Mouse (Mus musculus) left cerebral cortex, postnatal 14 days (tissue): ENCODE measurements around the gene Gabpb2. TPM values are rescaled to one million over a fixed set of nuclear protein-coding genes. Genes with fewer than 3 reads are reported as not detected.
"Not testable (repeated sequence)": the region's sequence is repeated elsewhere in the genome, so short reads cannot be mapped to it uniquely, and the experiment has no call there.

Experiments used
- DNase-seq, 2 experiments: peaks; one replicate each; pipeline ENCODE4 v3.0.0; 2021 to 2022; ENCODE audit warnings: low spot score in 2 of 2, mixed read lengths in 1 of 2
- intact Hi-C: fragments of 180-260 bp; cut with DNase I; formaldehyde crosslinking; loops from one replicate; pipeline ENCODE4 v1.15.1; 2025
- microRNA-seq, 2 experiments: library from miRNA; unstranded; fragments of <30 nt; microRNA quantifications; one replicate each; pipeline ENCODE4 v1.2.0; 2022
- total RNA-seq, 2 experiments: library from RNA; stranded (reverse); gene quantifications; 2 replicates each; pipeline ENCODE4 v1.2.3; 2021

Gabpb2 gene
- total RNA-seq, 2 experiments from 2014 or later = 7.5 to 7.8 TPM

- DNase-seq = no peak
- intact Hi-C loops = no loop called here
Observed at GRCm38 (mm10) chr3:95135433-95136052, 82.2 kb downstream of the Gabpb2 start.

DNA sequence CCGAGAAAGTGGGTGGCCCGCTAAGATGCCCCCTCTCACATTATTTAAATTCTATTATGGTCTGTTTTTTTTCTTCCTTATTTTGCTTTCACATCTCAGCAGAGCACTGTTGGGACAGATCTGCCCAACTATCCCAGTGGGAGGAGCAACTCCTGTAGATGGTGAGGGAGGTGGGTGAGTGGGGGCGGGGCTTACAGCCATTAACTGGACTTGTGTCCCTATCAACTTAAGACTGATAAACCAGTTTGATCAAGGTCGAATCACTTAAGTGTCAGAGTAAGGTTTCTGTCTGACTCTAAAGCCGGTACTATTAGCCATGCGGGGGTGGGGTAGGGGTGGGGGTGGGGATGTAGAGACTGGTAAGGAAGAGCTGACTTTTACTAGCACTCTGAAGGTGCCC, 82.7 kb downstream of the Gabpb2 start:
- intact Hi-C loops = no loop called here
- peak; percentile 48 to 54 for DNase-seq

GRCm38 (mm10) chr3:95134133-95134532, 83.6 kb downstream of the Gabpb2 start:
- intact Hi-C loops, DNase-seq: not testable (repeated sequence)

DNA sequence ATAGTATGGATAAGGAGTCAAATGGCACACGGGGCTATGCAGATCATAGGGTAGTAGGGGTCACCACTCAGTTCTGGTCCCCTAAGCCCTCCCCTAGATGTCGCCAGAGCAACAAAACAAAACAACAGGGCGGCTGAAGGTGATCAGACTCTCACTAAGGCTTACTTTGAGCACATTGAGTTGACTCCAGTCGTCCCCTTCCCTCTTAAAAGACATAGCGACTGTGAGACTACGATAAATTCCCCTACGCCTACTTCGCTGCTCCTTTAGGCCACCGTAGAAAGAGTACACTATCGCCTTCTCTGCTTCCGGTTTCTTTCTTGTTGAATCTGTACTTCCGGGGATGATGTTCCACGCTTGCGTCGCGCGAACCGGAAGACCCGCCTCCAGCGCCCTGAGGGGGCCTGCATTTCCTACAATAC, 84.0 kb downstream of the Gabpb2 start, which contains the start of the genes Scnm1 and Lysmd1:
Gene Scnm1 (minus strand): TSS at position 332 of the 422 bp plus-strand sequence.
Gene Lysmd1 (plus strand): TSS at position 409 of the 422 bp plus-strand sequence.
- intact Hi-C loops = no loop called here
- peak; percentile 91 to 94 for DNase-seq

DNA sequence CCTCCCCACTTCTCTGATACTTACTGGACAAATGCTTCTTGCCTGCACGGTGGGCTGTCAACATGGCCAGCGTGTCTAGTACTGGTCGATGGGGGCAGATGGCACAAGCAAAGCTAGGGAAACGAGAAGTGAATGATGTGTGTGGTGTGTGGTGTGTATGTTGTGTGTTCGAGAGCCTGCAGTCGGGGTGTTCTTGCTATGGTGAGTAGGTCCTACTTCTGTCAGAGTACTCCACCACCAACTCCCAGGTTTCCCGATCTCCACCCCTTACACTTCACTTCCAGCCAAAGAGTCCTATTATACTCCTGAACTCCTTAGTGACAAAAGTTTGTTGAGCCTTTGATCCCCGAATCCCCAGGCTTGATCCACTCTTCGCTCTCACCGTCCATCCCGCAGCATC, 84.5 kb downstream of the Gabpb2 start:
- DNase-seq = no peak
- intact Hi-C loops = no loop called here

GRCm38 (mm10) chr3:95132389-95132788, 85.3 kb downstream of the Gabpb2 start:
- DNase-seq, intact Hi-C loops: not testable (repeated sequence)

Small RNA genes lying within 50 kb of the gene (microRNA-seq; reads per million reads assigned to microRNA genes)
- 0 reads per million in 2 experiments for gene Mir8099-1

Other genes starting within 250 kb of the Gabpb2 start
- gene Pi4kb, start 243.2 kb downstream of the Gabpb2 start, total RNA-seq = 10 to 100 TPM; 49.8 to 52.0 TPM
- gene Zfp687, start 202.5 kb downstream of the Gabpb2 start, total RNA-seq = 10 to 100 TPM; 21.8 to 22.2 TPM
- 100 to 1,000 TPM; 149 to 157 TPM for gene Psmd4, start 175.3 kb downstream of the Gabpb2 start, total RNA-seq
- gene Pip5k1a, start 111.0 kb downstream of the Gabpb2 start, total RNA-seq = 10 to 100 TPM; 37.6 to 45.1 TPM
- gene Vps72, start 106.9 kb downstream of the Gabpb2 start, total RNA-seq = 10 to 100 TPM; 36.1 to 37.3 TPM
- under 1 TPM; 0.29 to 0.32 TPM for gene Tmod4, start 93.4 kb downstream of the Gabpb2 start, total RNA-seq
- 10 to 100 TPM; 38.8 to 42.8 TPM for gene Scnm1, start 83.9 kb downstream of the Gabpb2 start, total RNA-seq
- gene Lysmd1, start 83.8 kb downstream of the Gabpb2 start, total RNA-seq = 10 to 100 TPM; 19.2 to 20.7 TPM
- gene Tnfaip8l2, start 75.6 kb downstream of the Gabpb2 start, total RNA-seq = 1 to 10 TPM; 1.8 to 3.1 TPM
- gene Sema6c, start 57.5 kb downstream of the Gabpb2 start, total RNA-seq = 10 to 100 TPM; 40.3 to 40.5 TPM
- 10 to 100 TPM; 67.3 to 71.2 TPM for gene Cdc42se1, start 10.8 kb upstream of the Gabpb2 start, total RNA-seq
- gene Mllt11, start 14.3 kb upstream of the Gabpb2 start, total RNA-seq = 100 to 1,000 TPM; 468 to 474 TPM
- gene Gm128, start 23.7 kb upstream of the Gabpb2 start, total RNA-seq = not detected
- gene Bnipl, start 33.3 kb upstream of the Gabpb2 start, total RNA-seq = under 1 TPM in 1 of 2 experiments, not detected in 1; 0.33 TPM
- 10 to 100 TPM; 23.5 to 25.5 TPM for gene Mindy1, start 63.4 kb upstream of the Gabpb2 start, total RNA-seq
- gene Prune1, start 64.2 kb upstream of the Gabpb2 start, total RNA-seq = 10 to 100 TPM; 31.7 to 32.3 TPM
- gene Anxa9, start 89.3 kb upstream of the Gabpb2 start, total RNA-seq = under 1 TPM; 0.64 to 0.89 TPM
- gene Cers2, start 96.9 kb upstream of the Gabpb2 start, total RNA-seq = 10 to 100 TPM; 39.1 to 46.8 TPM
- 10 to 100 TPM; 38.1 to 41.5 TPM for gene Setdb1, start 139.3 kb upstream of the Gabpb2 start, total RNA-seq
- gene 4930558C23Rik, start 184.9 kb upstream of the Gabpb2 start, total RNA-seq = not detected
- gene Arnt, start 216.5 kb upstream of the Gabpb2 start, total RNA-seq = 10 to 100 TPM; 32.2 to 36.2 TPM